Mouse (Mus musculus) kidney, postnatal 10 days (tissue): ENCODE results near the gene Olfr837.
"Not testable (repeated sequence)": the region's sequence is repeated elsewhere in the genome, so short reads cannot be mapped to it uniquely, and the experiment has no call there.

Experiments used
- DNase-seq: peaks from one replicate; pipeline ENCODE4 v3.0.0; 2021; ENCODE audit warnings: mixed read lengths

Gene Olfr837

GRCm38 (mm10) chr9:19136017-19136416 is at the start of gene Olfr837:
Olfr837 (plus strand) TSS chr9:19136317.
- DNase-seq = no peak

GRCm38 (mm10) chr9:19092889-19093753 is 43.0 kb upstream of the Olfr837 start:
- not testable (repeated sequence) for DNase-seq

- no peak for DNase-seq
Observed at GRCm38 (mm10) chr9:19097286-19097685, 38.8 kb upstream of the Olfr837 start.

GRCm38 (mm10) chr9:19120082-19120481 is 16.0 kb upstream of the Olfr837 start, which contains the start of gene Olfr836:
Olfr836 (plus strand) TSS chr9:19120382.
- DNase-seq = no peak

GRCm38 (mm10) chr9:19177212-19177611 is 41.1 kb downstream of the Olfr837 start, which contains the start of gene Olfr839-ps1:
Olfr839-ps1 (minus strand) TSS chr9:19177312.
- DNase-seq = no peak
